Mouse (Mus musculus) gastrocnemius, adult 18-20 months (tissue): ENCODE results near the gene Naip6. TPM values are rescaled to one million over a fixed set of nuclear protein-coding genes. Genes with fewer than 3 reads are reported as not detected.
A peak's percentile ranks its signal among the peaks of the same experiment; 100 is the strongest.
"Not testable (repeated sequence)": the region's sequence is repeated elsewhere in the genome, so short reads cannot be mapped to it uniquely, and the experiment has no call there.

Experiments
- DNase-seq: peaks from one replicate; pipeline ENCODE4 v3.0.0; 2021; ENCODE audit warnings: low spot score
- long read RNA-seq, 2 experiments: library from polyadenylated mRNA; stranded (forward); transcript quantifications; one replicate each; pipeline ENCODE4 v2.0.0; 2021
- total RNA-seq, 2 experiments: library from RNA; stranded (reverse); gene quantifications; 2 replicates each; pipeline ENCODE4 v1.2.3; 2021

Naip6 gene
- total RNA-seq, result under 1 TPM; 0.07 TPM
- long read RNA-seq, experiment 1, result 0 reads
- long read RNA-seq, experiment 2, result 0 reads

GRCm38 (mm10) chr13:100317256-100317893 lies at the start of gene Naip6:
Gene Naip6 (minus strand): TSS chr13:100317674.
- DNase-seq, result not testable (repeated sequence)

GRCm38 (mm10) chr13:100352315-100352714 lies 34.8 kb upstream of the Naip6 start:
- not testable (repeated sequence) for DNase-seq

- not testable (repeated sequence) for DNase-seq
Measured at GRCm38 (mm10) chr13:100349510-100350173, 32.2 kb upstream of the Naip6 start.

- DNase-seq, result no peak
Measured at GRCm38 (mm10) chr13:100341822-100342221, 24.3 kb upstream of the Naip6 start.

- DNase-seq, result not testable (repeated sequence)
Measured at GRCm38 (mm10) chr13:100331728-100332127, 14.3 kb upstream of the Naip6 start.

GRCm38 (mm10) chr13:100328899-100329298 lies 11.4 kb upstream of the Naip6 start:
- not testable (repeated sequence) for DNase-seq

GRCm38 (mm10) chr13:100328029-100328428 lies 10.6 kb upstream of the Naip6 start:
- DNase-seq, result not testable (repeated sequence)

- DNase-seq, result not testable (repeated sequence)
Measured at GRCm38 (mm10) chr13:100322266-100322837, 4.9 kb upstream of the Naip6 start.

GRCm38 (mm10) chr13:100284611-100285010 lies 32.9 kb downstream of the Naip6 start:
- no peak for DNase-seq

- DNase-seq, result not testable (repeated sequence)
Measured at GRCm38 (mm10) chr13:100271474-100272132, 45.9 kb downstream of the Naip6 start.

- DNase-seq, result not testable (repeated sequence)
Measured at GRCm38 (mm10) chr13:100256996-100257395, 60.5 kb downstream of the Naip6 start.

- DNase-seq, result not testable (repeated sequence)
Measured at GRCm38 (mm10) chr13:100255925-100256324, 61.5 kb downstream of the Naip6 start.

- DNase-seq, result not testable (repeated sequence)
Measured at GRCm38 (mm10) chr13:100251897-100252296, 65.6 kb downstream of the Naip6 start.

- peak; percentile 0 for DNase-seq
Measured at GRCm38 (mm10) chr13:100246896-100247519, 70.5 kb downstream of the Naip6 start.

- DNase-seq, result not testable (repeated sequence)
Measured at GRCm38 (mm10) chr13:100246223-100246622, 71.3 kb downstream of the Naip6 start, which contains the start of gene Naip5. Gene Naip5 (minus strand): TSS chr13:100246323.

- no peak for DNase-seq
Measured at GRCm38 (mm10) chr13:100243702-100244101, 73.8 kb downstream of the Naip6 start.

Other genes starting within 250 kb of the Naip6 start
- 10 to 100 TPM; 14.3 to 15.3 TPM for gene Bdp1, start 213.6 kb downstream of the Naip6 start, total RNA-seq
- 1 to 10 TPM; 7.9 to 8.7 TPM for gene Serf1, start 209.7 kb downstream of the Naip6 start, total RNA-seq
- gene Smn1, start 192.8 kb downstream of the Naip6 start, total RNA-seq, result 10 to 100 TPM; 13.4 to 14.6 TPM
- gene Naip2, start 115.6 kb downstream of the Naip6 start, total RNA-seq, result under 1 TPM; 0.14 TPM
- under 1 TPM in 1 of 2 experiments, not detected in 1; 0.14 TPM for gene Naip5, start 71.4 kb downstream of the Naip6 start, total RNA-seq
- gene Naip1, start 135.2 kb upstream of the Naip6 start, total RNA-seq, result not detected
- 10 to 100 TPM; 17.8 to 22.5 TPM for gene Gtf2h2, start 174.9 kb upstream of the Naip6 start, total RNA-seq
- under 1 TPM in 1 of 2 experiments, not detected in 1; 0.14 TPM for gene Ocln, start 235.0 kb upstream of the Naip6 start, total RNA-seq